Mouse (Mus musculus) cerebellum, postnatal 10 days (tissue): ENCODE data around the gene Hk1.

Source experiments
- DNase-seq, 2 experiments: peaks; one replicate each; pipeline ENCODE4 v3.0.0; 2021; ENCODE audit warnings: mixed read lengths in 2 of 2

The Hk1 gene

DNA sequence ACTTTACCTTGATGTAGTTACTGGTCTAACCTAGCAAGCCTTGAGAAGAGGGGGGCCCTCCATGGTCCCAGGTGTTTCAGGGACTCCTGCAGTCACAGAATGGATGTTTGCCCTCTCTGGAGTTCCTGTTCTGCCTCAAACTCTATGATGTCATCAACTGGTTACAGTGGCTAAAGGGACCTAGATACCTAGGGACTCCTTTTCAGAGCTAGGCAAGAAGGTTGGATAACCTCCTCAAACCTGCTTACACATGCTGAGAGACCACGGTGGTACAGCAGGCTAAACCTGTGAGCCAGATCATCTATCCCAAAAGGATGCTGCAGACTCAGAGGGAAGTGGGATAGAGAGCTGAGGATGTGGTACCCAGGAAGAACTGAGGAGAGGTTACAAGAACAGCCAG lies at the start of gene Hk1:
Gene Hk1 (minus strand): TSS at position 101 of the 400 bp plus-strand sequence.
- no peak for DNase-seq

- DNase-seq, result no peak
Observed at GRCm38 (mm10) chr10:62425081-62425871, 45.6 kb upstream of the Hk1 start.

DNA sequence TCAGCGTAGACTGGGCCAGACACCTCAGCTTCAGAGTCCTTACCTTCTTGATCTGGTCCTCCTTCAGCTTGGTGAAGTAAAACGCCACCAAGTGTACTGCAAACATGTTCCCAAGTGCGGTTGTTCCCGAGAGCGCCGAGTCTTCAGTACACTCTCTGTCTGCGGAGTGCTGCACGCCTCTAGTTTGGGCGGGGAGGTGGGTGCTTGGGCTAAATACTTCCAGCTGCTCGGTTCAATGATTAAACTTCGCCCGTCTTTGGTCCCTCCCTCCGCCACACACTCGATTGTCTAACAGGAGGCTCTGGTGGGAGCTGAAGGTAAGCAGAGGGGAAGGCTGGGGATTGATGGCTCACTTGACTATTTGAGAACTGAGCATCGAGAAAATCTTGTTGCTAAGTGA lies 42.5 kb upstream of the Hk1 start, which contains the start of gene Hkdc1:
Gene Hkdc1 (minus strand): TSS at position 237 of the 400 bp plus-strand sequence.
- DNase-seq, result no peak

GRCm38 (mm10) chr10:62421127-62421526 lies 41.4 kb upstream of the Hk1 start:
- DNase-seq, result no peak

DNA sequence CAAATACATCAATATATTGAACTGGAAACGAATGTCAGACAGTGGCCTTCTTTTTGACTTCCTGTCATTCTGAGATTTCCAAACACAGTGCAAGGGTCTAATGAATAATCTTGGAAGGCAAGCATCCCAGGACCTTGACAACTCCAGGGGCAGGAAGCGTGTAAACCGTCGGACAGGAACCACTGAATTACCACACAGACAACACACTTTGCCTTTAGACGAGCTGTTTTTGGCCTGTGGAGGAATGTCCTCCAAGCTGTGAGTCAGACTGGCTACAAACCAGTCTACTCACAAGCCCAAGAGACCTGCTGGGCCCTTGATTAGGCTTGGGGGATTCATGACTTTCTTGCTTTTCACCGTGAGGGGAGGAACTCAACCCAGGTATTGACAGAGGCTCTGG lies 40.7 kb upstream of the Hk1 start:
- no peak for DNase-seq

- no peak for DNase-seq
Observed at GRCm38 (mm10) chr10:62419422-62419821, 39.7 kb upstream of the Hk1 start.

- DNase-seq, result no peak
Observed at GRCm38 (mm10) chr10:62418831-62419356, 39.2 kb upstream of the Hk1 start.

DNA sequence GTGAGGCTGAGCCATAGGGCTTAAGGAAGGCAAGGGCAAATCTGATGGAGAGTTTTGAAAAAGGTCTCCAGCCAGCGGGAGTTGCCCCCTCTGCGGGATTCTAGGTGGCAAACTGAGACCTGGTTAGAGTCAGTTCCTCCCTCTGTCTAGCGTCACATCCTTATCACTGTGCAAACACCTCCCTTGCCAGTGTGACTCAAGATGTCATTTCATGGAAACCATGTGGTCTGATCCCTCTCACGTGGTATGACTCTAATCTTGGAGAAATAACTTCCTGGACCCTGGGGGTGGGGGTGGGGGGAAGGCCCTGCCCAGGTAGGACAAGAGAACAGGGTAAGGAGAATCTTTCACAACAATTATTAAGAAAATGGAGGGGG lies 33.9 kb upstream of the Hk1 start:
- DNase-seq, result no peak

DNA sequence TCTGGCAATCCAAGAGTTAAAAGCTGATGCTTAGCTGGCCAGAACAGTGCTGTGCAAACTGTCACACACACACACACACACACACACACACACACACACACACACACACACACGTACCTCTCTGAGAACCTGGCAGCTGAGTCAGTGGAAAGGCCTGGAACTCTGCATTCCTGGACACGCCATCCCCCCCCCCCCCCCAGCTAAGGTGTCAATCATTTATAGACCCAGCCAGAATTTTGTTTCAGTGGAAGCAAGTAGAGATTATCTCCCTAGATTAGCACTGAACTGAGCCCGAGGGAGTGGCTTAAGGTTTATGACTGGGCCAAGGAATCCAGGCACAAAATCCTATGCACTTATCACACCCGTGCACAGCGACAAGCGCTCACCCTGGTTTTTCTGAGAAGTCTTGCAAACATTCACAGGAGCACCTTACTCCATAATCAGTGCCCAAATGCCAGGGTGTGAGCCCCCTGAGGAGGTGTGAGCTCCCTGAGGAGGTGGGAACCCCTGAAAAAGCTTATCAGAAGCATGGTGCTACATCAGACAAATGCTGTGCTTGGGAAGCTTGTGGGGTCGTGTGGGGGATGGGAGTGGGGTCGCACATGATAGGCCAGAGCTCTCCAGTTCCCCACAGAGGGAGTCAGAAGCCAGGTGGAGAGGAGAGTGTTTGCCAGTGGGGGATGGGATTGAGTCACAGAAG lies 33.3 kb upstream of the Hk1 start:
- DNase-seq, result peak; percentile 60 to 62

DNA sequence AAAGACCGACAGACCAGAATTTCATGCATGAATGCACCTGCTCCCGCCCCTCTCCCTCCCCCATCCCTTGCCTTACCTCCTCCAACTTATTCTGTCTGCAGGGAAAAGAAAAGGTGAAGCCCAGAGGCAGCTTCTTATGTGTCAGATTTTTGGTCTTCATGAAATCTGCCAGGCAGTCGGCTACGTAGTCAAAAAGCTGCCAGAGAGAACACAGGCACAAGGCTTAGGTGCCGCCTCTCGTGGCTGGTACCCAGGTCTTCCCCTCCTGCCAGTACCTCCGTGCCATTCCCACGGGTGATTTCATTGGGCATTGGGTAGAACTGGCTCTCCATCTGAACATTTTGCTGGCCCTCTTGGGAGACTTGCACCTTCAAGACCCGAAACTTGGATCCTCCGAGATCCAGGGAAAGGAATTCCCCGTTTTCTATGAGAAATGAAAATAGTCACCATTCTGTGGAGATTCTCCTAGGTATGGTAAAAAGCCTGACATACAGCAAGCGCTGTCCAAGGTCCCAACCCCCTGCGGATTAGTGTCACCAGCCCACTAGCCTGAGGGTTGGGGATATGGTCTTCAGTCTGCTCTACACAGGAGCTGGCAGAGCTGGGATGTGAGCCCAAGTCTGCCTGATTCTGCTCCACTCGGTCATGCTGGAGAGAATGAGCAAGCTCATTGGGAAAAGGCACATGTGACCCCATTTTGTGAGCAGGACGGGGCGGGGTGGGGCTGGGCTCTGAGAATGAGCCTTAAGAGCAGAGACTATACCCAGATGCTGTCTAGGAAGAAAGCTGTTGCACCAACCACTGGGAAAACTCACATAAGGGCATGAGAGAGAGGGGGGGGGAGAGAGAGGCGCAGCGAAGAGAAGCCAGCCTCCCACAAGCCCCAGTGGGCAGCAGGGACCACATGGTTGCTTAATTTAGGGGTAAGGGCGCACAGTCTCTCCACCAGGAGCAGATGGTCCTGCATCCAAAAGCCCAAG lies 32.0 kb upstream of the Hk1 start:
- peak; percentile 66 to 72 for DNase-seq

DNA sequence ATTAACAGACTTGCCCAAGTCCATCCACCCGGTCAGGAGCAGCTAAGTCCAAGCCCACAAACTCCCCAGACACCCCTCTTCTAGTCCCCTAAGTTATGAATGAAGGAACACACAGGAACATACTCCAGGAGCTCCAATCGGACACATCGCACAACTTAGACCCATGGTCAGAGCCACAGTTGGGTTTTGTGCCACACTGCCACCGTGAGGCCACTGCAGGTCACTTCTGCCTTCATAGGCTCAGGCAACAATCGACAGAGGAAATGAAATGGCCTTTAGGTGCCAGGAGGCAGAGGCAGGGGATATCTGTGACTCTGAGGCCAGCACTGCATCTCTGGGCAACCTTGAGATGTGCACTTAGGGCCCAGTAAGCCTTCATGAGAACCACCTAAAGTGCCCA lies 31.2 kb upstream of the Hk1 start:
- DNase-seq, result peak; percentile 86 to 87

- no peak for DNase-seq
Observed at GRCm38 (mm10) chr10:62404901-62405300, 25.2 kb upstream of the Hk1 start.

DNA sequence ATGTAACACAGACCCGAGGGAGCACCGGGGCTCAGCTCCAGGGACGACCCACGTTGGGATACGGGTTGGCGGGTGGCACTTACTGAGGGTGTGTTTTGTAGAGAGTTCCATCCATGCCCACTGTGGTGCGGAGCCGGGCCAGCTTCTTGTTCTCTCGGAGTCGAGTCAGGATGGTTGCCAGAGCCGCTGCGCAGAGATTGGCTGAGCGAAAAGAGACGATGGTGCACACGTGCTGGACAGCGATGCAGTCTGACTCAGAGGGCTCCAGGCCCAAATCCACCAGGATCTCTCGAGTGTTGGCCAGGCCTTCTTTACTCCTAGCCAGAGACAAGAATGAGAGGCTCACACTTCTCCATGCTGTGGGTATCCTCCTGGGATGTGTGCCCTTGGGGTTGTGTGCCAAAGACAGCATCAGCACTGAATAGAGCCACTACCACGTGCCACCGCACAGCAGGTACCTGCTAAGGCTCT lies 22.0 kb upstream of the Hk1 start:
- peak; percentile 83 to 84 for DNase-seq

GRCm38 (mm10) chr10:62383011-62383410 lies 3.3 kb upstream of the Hk1 start:
- no peak for DNase-seq

DNA sequence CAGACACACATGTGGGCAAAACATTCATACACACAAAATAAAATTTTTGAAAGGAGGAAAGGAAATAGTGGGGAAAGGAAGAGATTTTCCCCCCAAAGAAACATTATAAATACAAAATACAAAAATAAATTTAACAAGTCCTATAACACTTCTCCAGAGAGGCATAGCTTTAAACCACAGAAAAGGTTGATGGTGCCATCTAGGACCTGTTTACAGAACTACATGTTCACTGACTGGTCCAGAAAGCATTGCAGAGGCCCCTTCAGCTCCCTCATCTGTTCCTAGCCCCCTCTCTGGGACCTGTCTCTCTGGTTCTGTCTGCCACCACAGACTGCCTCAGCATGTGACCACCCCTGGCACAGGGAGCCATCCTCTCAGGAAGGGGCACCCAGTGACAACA lies 1.2 kb upstream of the Hk1 start:
- DNase-seq, result peak in 1 of 2 experiments; percentile 25

- DNase-seq, result no peak
Observed at GRCm38 (mm10) chr10:62358827-62359226, 20.9 kb downstream of the Hk1 start.

DNA sequence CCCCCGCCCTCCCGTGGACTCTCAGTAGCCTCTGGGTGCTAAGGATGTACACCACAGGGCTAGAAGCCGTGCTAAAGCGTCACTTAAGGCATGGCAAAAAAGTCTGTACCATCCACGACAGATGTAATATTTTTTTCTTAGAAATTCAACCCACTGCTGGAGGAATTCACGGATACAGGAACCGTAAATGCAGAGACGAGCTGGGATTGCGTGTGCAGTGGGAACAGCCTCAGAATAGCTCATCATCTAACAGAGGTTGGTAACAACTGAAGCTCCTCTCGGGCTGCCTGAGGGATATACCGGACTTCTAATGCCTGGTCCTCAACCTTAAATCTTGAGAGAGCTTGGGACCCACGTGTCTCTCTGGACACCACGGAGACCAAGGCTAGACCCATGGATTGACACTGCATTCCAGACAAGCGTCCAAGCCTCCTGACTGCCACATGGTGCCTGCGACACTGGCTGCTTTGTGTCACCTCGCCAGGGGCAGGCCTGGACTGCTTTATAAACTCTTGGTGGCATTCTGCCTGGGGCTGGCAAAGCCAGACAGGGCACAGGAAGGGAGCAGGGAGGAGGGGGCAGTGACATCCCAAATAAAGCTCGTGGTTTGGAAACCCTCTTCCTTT lies 23.5 kb downstream of the Hk1 start:
- DNase-seq, result peak; percentile 70 to 78

DNA sequence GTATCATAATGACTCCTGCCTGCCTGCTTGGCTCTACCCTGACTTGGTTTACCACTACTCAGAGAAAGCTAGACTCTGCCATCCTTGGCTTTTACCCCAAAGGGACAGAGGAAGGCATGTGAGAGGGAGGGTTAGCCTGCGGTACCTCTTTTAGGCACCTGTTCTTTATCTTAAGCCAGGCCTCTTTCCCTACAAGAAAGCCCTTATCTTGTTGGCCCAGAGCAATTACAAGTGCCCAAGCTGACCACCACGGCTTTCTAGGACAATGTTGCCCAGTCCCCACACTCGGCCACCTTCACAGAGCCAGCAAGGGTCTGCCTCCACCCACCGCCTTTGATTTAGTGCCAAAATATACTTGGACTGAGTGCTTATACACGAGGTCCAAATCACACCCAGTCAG lies 34.6 kb downstream of the Hk1 start:
- no peak for DNase-seq

GRCm38 (mm10) chr10:62344004-62344752 lies 35.5 kb downstream of the Hk1 start:
- DNase-seq, result no peak

DNA sequence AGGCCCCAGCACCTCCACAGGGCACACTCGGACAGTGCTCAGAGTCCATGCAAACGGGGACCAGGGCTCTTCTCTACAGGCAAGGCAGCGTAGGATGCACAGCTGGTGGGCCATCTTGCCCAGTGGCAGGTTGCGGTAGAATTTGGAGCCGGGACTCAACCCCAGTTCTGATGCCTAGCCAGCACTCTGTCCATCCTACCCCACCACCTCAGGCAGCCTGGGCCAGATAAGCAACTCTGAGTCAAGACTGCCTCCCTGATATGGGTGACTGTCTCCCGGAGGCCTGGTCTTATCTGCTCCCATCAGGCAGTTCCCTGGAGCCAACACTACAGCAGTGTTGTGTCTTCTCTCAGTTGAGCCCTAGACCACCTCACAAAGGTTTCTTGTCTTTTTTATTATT lies 37.2 kb downstream of the Hk1 start:
- no peak for DNase-seq

- DNase-seq, result peak in 1 of 2 experiments; percentile 6
Observed at GRCm38 (mm10) chr10:62341956-62342355, 37.8 kb downstream of the Hk1 start.
